In the genomic region with DNA sequence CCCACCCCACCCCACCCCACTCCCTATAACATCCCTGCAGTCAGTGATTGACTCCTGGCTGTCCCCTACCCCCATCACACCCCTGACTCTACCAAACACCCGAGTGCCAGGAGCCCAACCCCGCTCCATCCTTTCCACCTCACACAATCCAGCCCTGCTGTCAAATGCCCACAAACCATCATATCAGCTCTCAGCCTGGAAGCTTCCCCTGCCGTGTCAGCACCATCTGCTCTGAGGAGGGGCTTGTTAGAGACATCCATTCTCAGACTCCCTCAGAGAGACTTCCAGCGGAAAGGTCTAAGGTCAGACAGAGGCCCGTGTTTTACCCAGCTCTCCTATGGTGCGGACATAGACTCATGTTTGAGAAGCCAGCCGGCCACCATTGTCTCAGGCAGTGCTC, we compare ENCODE assay signal across 12 mouse cellular contexts. TPM values are rescaled to one million over a fixed set of nuclear protein-coding genes. Genes with fewer than 3 reads are reported as not detected.
DNase-seq lines count a peak whose midpoint lies in the region; ATAC-seq and TF ChIP-seq lines count a peak whose summit lies in the region.
"Had no signal": no experiment of that assay in that cellular context is flagged by ENCODE, and none has a peak within 500 bp of the region (broad histone marks: within the 10 kb centered on the region; RNA-seq: fewer than 3 reads in every experiment).

No protein-coding gene starts in this region.

- peaks cover 12% of the 10 kb centered on the region for H3K4me1 ChIP-seq in intestine, embryonic 16.5 days (ENCODE audit: control insufficient read depth, insufficient read depth, low read length)
- H3K4me1 ChIP-seq in intestine, embryonic 15.5 days (replicated peaks), result peaks cover 11% of the 10 kb centered on the region
- H3K4me1 ChIP-seq in midbrain, embryonic 11.5 days (ENCODE audit: control insufficient read depth, insufficient read depth, low read length), result no peaks in the 10 kb centered on the region
- no peaks in the 10 kb centered on the region for H3K4me1 ChIP-seq in midbrain, embryonic 15.5 days
- no peaks in the 10 kb centered on the region for H3K4me1 ChIP-seq in hindbrain, embryonic 11.5 days (replicated peaks; ENCODE audit: control insufficient read depth, insufficient read depth, low read length)
- H3K4me1 ChIP-seq in stomach, postnatal 0 days (replicated peaks; ENCODE audit: control insufficient read depth, insufficient read depth), result no peaks in the 10 kb centered on the region
- H3K4me1 ChIP-seq in thymus, adult 2 months (replicated peaks; ENCODE audit: control insufficient read depth, insufficient read depth, low read length), result no peaks in the 10 kb centered on the region

- no peak for TF ChIP-seq CTCF in stomach, postnatal 0 days (IDR thresholded peaks at IDR 0.05; ENCODE audit: low read depth)
- no peak for TF ChIP-seq CTCF in thymus, adult 2 months (IDR thresholded peaks at IDR 0.05; ENCODE audit: borderline replicate concordance, control insufficient read depth, extremely low read depth, insufficient read depth, low read length, poor library complexity)

- no peak overlapping the region for H3K27ac ChIP-seq in intestine, embryonic 16.5 days (ENCODE audit: low read length)
- no peak overlapping the region for H3K27ac ChIP-seq in intestine, embryonic 15.5 days
- H3K27ac ChIP-seq in midbrain, embryonic 11.5 days (ENCODE audit: low read depth, low read length), result no peak overlapping the region
- H3K27ac ChIP-seq in midbrain, embryonic 15.5 days, result no peak overlapping the region
- no peak overlapping the region for H3K27ac ChIP-seq in hindbrain, embryonic 11.5 days (ENCODE audit: low read depth, low read length)
- H3K27ac ChIP-seq in stomach, postnatal 0 days (replicated peaks), result no peak overlapping the region
- H3K27ac ChIP-seq in thymus, adult 2 months (ENCODE audit: control insufficient read depth, insufficient read depth, low read length), result no peak overlapping the region
- H3K27ac ChIP-seq: midbrain, embryonic 12.5 days had no signal

- no peak for TF ChIP-seq POLR2A in thymus, adult 2 months (IDR thresholded peaks at IDR 0.05; ENCODE audit: control insufficient read depth, extremely low read depth, insufficient read depth, low read length, poor library complexity)

- H3K27me3 ChIP-seq in intestine, embryonic 16.5 days (replicated peaks; ENCODE audit: control insufficient read depth, insufficient read depth, low read length), result no peaks in the 10 kb centered on the region
- no peaks in the 10 kb centered on the region for H3K27me3 ChIP-seq in intestine, embryonic 15.5 days (replicated peaks)
- H3K27me3 ChIP-seq in midbrain, embryonic 11.5 days (ENCODE audit: control insufficient read depth, insufficient read depth, low read length), result no peaks in the 10 kb centered on the region
- no peaks in the 10 kb centered on the region for H3K27me3 ChIP-seq in midbrain, embryonic 15.5 days (replicated peaks)
- no peaks in the 10 kb centered on the region for H3K27me3 ChIP-seq in hindbrain, embryonic 11.5 days (ENCODE audit: control insufficient read depth, insufficient read depth, low read length)
- no peaks in the 10 kb centered on the region for H3K27me3 ChIP-seq in stomach, postnatal 0 days (ENCODE audit: control insufficient read depth, insufficient read depth, low read length)
- H3K27me3 ChIP-seq in thymus, adult 2 months (ENCODE audit: control insufficient read depth, insufficient read depth, low read length), result no peaks in the 10 kb centered on the region

- H3K4me2 ChIP-seq in intestine, embryonic 16.5 days (ENCODE audit: low read depth, low read length), result no peak overlapping the region
- no peak overlapping the region for H3K4me2 ChIP-seq in intestine, embryonic 15.5 days (replicated peaks)
- no peak overlapping the region for H3K4me2 ChIP-seq in midbrain, embryonic 11.5 days
- no peak overlapping the region for H3K4me2 ChIP-seq in midbrain, embryonic 15.5 days
- H3K4me2 ChIP-seq in hindbrain, embryonic 11.5 days (replicated peaks; ENCODE audit: low read depth, low read length), result no peak overlapping the region
- H3K4me2 ChIP-seq in stomach, postnatal 0 days (replicated peaks; ENCODE audit: low read depth), result no peak overlapping the region
- H3K4me2 ChIP-seq: midbrain, embryonic 12.5 days had no signal

- H3K4me3 ChIP-seq in intestine, embryonic 16.5 days (ENCODE audit: low read length), result no peak overlapping the region
- no peak overlapping the region for H3K4me3 ChIP-seq in intestine, embryonic 15.5 days (replicated peaks)
- no peak overlapping the region for H3K4me3 ChIP-seq in midbrain, embryonic 11.5 days (ENCODE audit: low read depth, low read length)
- H3K4me3 ChIP-seq in midbrain, embryonic 15.5 days, result no peak overlapping the region
- H3K4me3 ChIP-seq in hindbrain, embryonic 11.5 days (ENCODE audit: low read depth, low read length), result no peak overlapping the region
- no peak overlapping the region for H3K4me3 ChIP-seq in stomach, postnatal 0 days (ENCODE audit: low read depth, low read length)
- H3K4me3 ChIP-seq in thymus, adult 2 months (ENCODE audit: control insufficient read depth, insufficient read depth, low read length), result no peak overlapping the region
- H3K4me3 ChIP-seq: midbrain, embryonic 12.5 days had no signal

- WGBS in intestine, embryonic 16.5 days, result 41% methylated on average over 7 of the region's 7 CpGs
- WGBS in intestine, embryonic 15.5 days, result 33% methylated on average over 7 of the region's 7 CpGs
- WGBS in midbrain, embryonic 11.5 days, result 56% methylated on average over 7 of the region's 7 CpGs
- 50% methylated on average over 7 of the region's 7 CpGs for WGBS in midbrain, embryonic 15.5 days
- 39% methylated on average over 7 of the region's 7 CpGs for WGBS in hindbrain, embryonic 11.5 days
- whole genome bisulfite sequencing in stomach, postnatal 0 days, result 52% methylated on average over 7 of the region's 7 CpGs
- 85% methylated on average over 7 of the region's 7 CpGs for WGBS in thymus, adult 2 months

- TF ChIP-seq EP300 in stomach, postnatal 0 days (optimal IDR thresholded peaks at IDR 0.05), result no peak

- H3K9me3 ChIP-seq in intestine, embryonic 16.5 days (ENCODE audit: control insufficient read depth, low read length), result no peaks in the 10 kb centered on the region
- no peaks in the 10 kb centered on the region for H3K9me3 ChIP-seq in intestine, embryonic 15.5 days
- H3K9me3 ChIP-seq in midbrain, embryonic 11.5 days (ENCODE audit: control insufficient read depth, low read length), result no peaks in the 10 kb centered on the region
- H3K9me3 ChIP-seq in midbrain, embryonic 15.5 days, result no peaks in the 10 kb centered on the region
- no peaks in the 10 kb centered on the region for H3K9me3 ChIP-seq in hindbrain, embryonic 11.5 days (ENCODE audit: control insufficient read depth, low read length)
- H3K9me3 ChIP-seq in stomach, postnatal 0 days (ENCODE audit: control insufficient read depth, low read length), result no peaks in the 10 kb centered on the region
- H3K9me3 ChIP-seq: midbrain, embryonic 12.5 days had no signal

- no peak overlapping the region for H3K9ac ChIP-seq in intestine, embryonic 16.5 days (ENCODE audit: low read depth, low read length)
- no peak overlapping the region for H3K9ac ChIP-seq in intestine, embryonic 15.5 days
- H3K9ac ChIP-seq in midbrain, embryonic 11.5 days (ENCODE audit: low read length), result no peak overlapping the region
- H3K9ac ChIP-seq in midbrain, embryonic 15.5 days, result no peak overlapping the region
- no peak overlapping the region for H3K9ac ChIP-seq in hindbrain, embryonic 11.5 days (ENCODE audit: low read depth, low read length)
- no peak overlapping the region for H3K9ac ChIP-seq in stomach, postnatal 0 days (ENCODE audit: low read length)
- H3K9ac ChIP-seq: midbrain, embryonic 12.5 days had no signal

- H3K36me3 ChIP-seq in intestine, embryonic 16.5 days (ENCODE audit: control insufficient read depth, insufficient read depth, low read length), result no peaks in the 10 kb centered on the region
- H3K36me3 ChIP-seq in intestine, embryonic 15.5 days, result no peaks in the 10 kb centered on the region
- H3K36me3 ChIP-seq in midbrain, embryonic 11.5 days (ENCODE audit: control insufficient read depth, insufficient read depth, low read length), result no peaks in the 10 kb centered on the region
- no peaks in the 10 kb centered on the region for H3K36me3 ChIP-seq in midbrain, embryonic 15.5 days (replicated peaks)
- no peaks in the 10 kb centered on the region for H3K36me3 ChIP-seq in hindbrain, embryonic 11.5 days (ENCODE audit: control insufficient read depth, insufficient read depth, low read length)
- no peaks in the 10 kb centered on the region for H3K36me3 ChIP-seq in stomach, postnatal 0 days (ENCODE audit: control insufficient read depth, insufficient read depth, low read length)
- no peaks in the 10 kb centered on the region for H3K36me3 ChIP-seq in thymus, adult 2 months (ENCODE audit: control insufficient read depth, insufficient read depth, low read length)
- H3K36me3 ChIP-seq: midbrain, embryonic 12.5 days had no signal

- peak; percentile 14; the same call in 1 of the 2 replicates for ATAC-seq in intestine, embryonic 16.5 days
- no peak for ATAC-seq in intestine, embryonic 15.5 days
- ATAC-seq in midbrain, embryonic 11.5 days (ENCODE audit: low FRiP score), result no peak
- ATAC-seq in midbrain, embryonic 15.5 days (replicated peaks), result no peak
- peak; percentile 19; the same call in 1 of the 2 replicates for ATAC-seq in hindbrain, embryonic 11.5 days (ENCODE audit: low FRiP score)
- 0 out of 2 replicates have a peak, but pooled peaks have one; percentile 18 for ATAC-seq in stomach, postnatal 0 days (ENCODE audit: low FRiP score, low TSS enrichment)
- ATAC-seq in monocyte, adult 5-6 weeks (replicated peaks; ENCODE audit: insufficient number of reproducible peaks, low FRiP score, low TSS enrichment, poor library complexity, severe bottlenecking), result no peak
- ATAC-seq: activated CD4-positive, CD25-positive, alpha-beta regulatory T cell, adult 4 months had no signal

- DNase-seq in midbrain, embryonic 11.5 days (ENCODE audit: low spot score, missing footprints), result peak; percentile 88
- peak; percentile 44 for DNase-seq in hindbrain, embryonic 11.5 days (ENCODE audit: low spot score)
- no peak for DNase-seq in stomach, postnatal 0 days (ENCODE audit: low spot score)
- DNase-seq in thymus, adult 2 months, result no peak
- DNase-seq: cerebellum, postnatal 25 days; thymus, postnatal 25 days had no signal

RNA-seq across cellular contexts. Expression of gene Tjp2, which starts 11.5 kb away (rescaled TPM):
- 33.0 and 40.2 TPM in 2 replicates for polyA plus RNA-seq in intestine, embryonic 16.5 days (2015; fragmentation: Nextera tagmentation; extraction: Ambion mirVana)
- 41.2 and 41.7 TPM in 2 replicates for polyA plus RNA-seq in intestine, embryonic 15.5 days (2015; fragmentation: Nextera tagmentation; extraction: Ambion mirVana)
- polyA plus RNA-seq in midbrain, embryonic 11.5 days (2014; fragmentation: Nextera tagmentation; extraction: Ambion mirVana), result 22.3 and 23.0 TPM in 2 replicates
- polyA plus RNA-seq in midbrain, embryonic 15.5 days (2015; fragmentation: Nextera tagmentation; extraction: Ambion mirVana), result 13.9 and 14.4 TPM in 2 replicates
- polyA plus RNA-seq in hindbrain, embryonic 11.5 days (2014; fragmentation: Nextera tagmentation; extraction: Ambion mirVana), result 18.1 and 19.1 TPM in 2 replicates
- polyA plus RNA-seq in stomach, postnatal 0 days (2015; fragmentation: Nextera tagmentation; extraction: Ambion mirVana), result 18.3 and 20.6 TPM in 2 replicates
- 6.8 to 17.4 TPM (median 7.0 TPM) in 3 replicates for total RNA-seq in monocyte, adult 5-6 weeks (2017)
- polyA plus RNA-seq in thymus, adult 2 months (2012; rRNA removed), result 4.5 and 5.5 TPM in 2 replicates

Comparison
In these comparisons a context has a peak if more than half of its experiments do, and no peak if none do; other contexts are left out.
1. ATAC-seq: peak in intestine, embryonic 16.5 days (single experiment), hindbrain, embryonic 11.5 days (single experiment) and stomach, postnatal 0 days (single experiment); none in intestine, embryonic 15.5 days (single experiment), midbrain, embryonic 11.5 days (single experiment), midbrain, embryonic 15.5 days (single experiment) and monocyte, adult 5-6 weeks (single experiment).
2. DNase-seq: peak in midbrain, embryonic 11.5 days (single experiment) and hindbrain, embryonic 11.5 days (single experiment); none in stomach, postnatal 0 days (single experiment) and thymus, adult 2 months (single experiment).